Mouse (Mus musculus) kidney, adult 2 months (tissue): ENCODE data around the gene Zglp1.

Experiments used
- CTCF ChIP-seq: fragments of 200-500 bp; conservative IDR thresholded peaks from 2 replicates; pipeline ENCODE4 v1.5.1; 2011; ENCODE audit warnings: low read depth, mild to moderate bottlenecking, control low read depth, low read length, moderate library complexity, mixed read lengths; ENCODE audit not compliant: insufficient read depth, insufficient read length
- POLR2A ChIP-seq: fragments of 200-500 bp; IDR thresholded peaks from one replicate; pipeline ENCODE4 v1.6.1; 2011; ENCODE audit warnings: low read depth, low read length, control low read depth

DNA sequence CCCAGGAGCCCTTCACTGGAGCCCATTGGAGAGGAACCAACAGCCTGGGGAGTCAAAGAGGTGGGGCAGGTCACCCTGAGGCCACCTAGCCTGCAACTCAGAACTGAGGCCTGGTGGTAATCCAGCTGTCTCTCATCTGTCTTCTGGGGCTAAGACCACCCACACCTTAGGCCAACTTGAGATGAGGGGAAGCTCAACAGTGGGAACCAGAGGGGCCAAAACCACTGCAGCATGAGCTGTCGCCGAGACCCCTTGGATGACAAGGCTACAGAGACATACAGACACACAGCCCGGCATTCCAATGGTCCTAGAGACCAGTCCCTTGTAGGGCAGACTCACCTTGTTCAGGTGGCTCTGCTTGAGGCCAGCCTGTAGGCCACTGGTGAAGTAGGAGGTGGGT is 8.7 kb upstream of the Zglp1 start:
- TF ChIP-seq CTCF (no peak), POLR2A (no peak)
